Mouse (Mus musculus): ENCODE results near the gene Gpc6.

DNA sequence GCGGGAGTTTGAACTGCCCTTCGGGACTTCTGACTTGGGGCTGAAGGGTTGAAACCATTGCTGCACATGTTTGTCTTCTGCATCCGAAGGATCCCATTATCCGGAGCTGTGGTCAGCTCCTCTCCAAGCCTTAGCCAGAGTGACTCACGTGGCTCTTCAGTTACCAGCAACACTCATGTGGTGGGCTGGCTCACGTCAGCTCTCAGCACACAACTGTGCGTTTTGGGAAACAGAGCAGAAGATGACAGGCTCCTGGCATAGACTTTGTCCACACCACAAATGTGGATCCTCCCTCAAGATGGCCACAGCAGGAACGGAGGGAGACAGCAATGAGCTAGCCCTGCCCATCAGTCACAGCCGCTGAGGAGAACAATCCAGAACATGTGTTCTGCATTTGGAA, 979.2 kb downstream of the Gpc6 start:
- TF ChIP-seq CTCF (IDR thresholded peaks at IDR 0.05; ENCODE audit: insufficient read depth, low read depth, low read length) (no peak), POLR2A (IDR thresholded peaks at IDR 0.05; ENCODE audit: insufficient read depth, low read depth, low read length) (no peak)

All from olfactory bulb, adult 2 months (tissue).